Mouse (Mus musculus) spleen, adult 12 weeks (tissue): ENCODE results near the gene Tmem216.

Experiments
- DNase-seq: peaks from one replicate; pipeline ENCODE4 v3.0.0; 2022; ENCODE audit warnings: low spot score

The Tmem216 gene

DNA sequence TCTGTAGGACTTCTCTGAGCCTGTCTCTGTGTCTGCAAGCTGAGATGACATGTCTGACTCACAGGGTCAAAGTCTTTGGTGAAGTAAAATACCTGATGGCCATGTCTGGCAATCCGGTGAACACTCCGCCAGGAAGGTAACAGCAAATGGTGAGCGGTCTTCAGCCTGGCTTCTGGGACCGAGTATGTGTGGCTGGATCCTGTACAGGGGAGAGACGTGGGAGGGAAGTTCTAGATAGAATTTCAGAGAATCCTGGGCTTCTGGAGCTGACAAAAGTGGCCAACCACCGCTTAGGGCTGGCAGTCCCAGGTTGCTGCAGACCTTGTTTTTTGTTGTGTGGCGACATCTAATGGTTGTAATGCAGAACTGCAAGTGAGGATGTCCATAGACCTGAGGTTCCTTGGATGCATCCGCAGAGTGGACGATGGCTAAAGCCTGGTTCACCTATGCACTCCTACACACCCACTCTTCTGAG, 69.7 kb downstream of the Tmem216 start:
- peak; percentile 15 for DNase-seq
